Mouse (Mus musculus) MEL (cell line): ENCODE measurements around the gene Maml2. TPM values are rescaled to one million over a fixed set of nuclear protein-coding genes. Genes with fewer than 3 reads are reported as not detected.

Experiments used
- DNase-seq: peaks from one replicate; pipeline ENCODE4 v3.0.0; 2011; ENCODE audit warnings: low read depth, low spot score
- H3K27ac ChIP-seq: 2 replicates; pipeline ENCODE4 v1.5.1; 2012; ENCODE audit warnings: low read depth, mild to moderate bottlenecking, control low read depth, low read length, moderate library complexity; ENCODE audit not compliant: control insufficient read depth
- H3K27me3 ChIP-seq, 2 experiments: fragments of 150-350 bp in 1 of 2; sonication (generic) in 1 of 2; 2 replicates each; pipeline ENCODE4 v1.6.1; 2012; ENCODE audit warnings: low read length in 2 of 2, mild to moderate bottlenecking in 2 of 2, improper control_type of control experiment in 1 of 2, moderate library complexity in 1 of 2; ENCODE audit not compliant: insufficient read depth in 2 of 2, control insufficient read depth in 1 of 2
- H3K36me3 ChIP-seq, 2 experiments: 2 replicates each; pipeline ENCODE4 v1.6.1; 2012 to 2014; ENCODE audit warnings: low read length in 2 of 2, improper control_type of control experiment in 1 of 2, inconsistent platforms in 1 of 2, mild to moderate bottlenecking in 1 of 2; ENCODE audit not compliant: insufficient read depth in 2 of 2, control insufficient read depth in 1 of 2
- H3K4me1 ChIP-seq, 2 experiments: fragments of 150-350 bp in 1 of 2; sonication (generic) in 1 of 2; 2 replicates each; pipeline ENCODE4 v1.6.1; 2012; ENCODE audit warnings: low read length in 2 of 2, improper control_type of control experiment in 1 of 2, mild to moderate bottlenecking in 1 of 2; ENCODE audit not compliant: insufficient read depth in 2 of 2, control insufficient read depth in 1 of 2
- H3K4me3 ChIP-seq, 2 experiments: fragments of 150-350 bp in 1 of 2; sonication (generic) in 1 of 2; 2 replicates each; pipeline ENCODE4 v1.5.1; 2012; ENCODE audit warnings: low read depth in 2 of 2, low read length in 2 of 2, mild to moderate bottlenecking in 2 of 2, moderate library complexity in 2 of 2, control low read depth in 1 of 2, improper control_type of control experiment in 1 of 2; ENCODE audit not compliant: control insufficient read depth in 1 of 2, insufficient read depth in 1 of 2
- H3K79me2 ChIP-seq: 2 replicates; pipeline ENCODE4 v1.6.1; 2012; ENCODE audit warnings: mild to moderate bottlenecking, low read length, moderate library complexity; ENCODE audit not compliant: control insufficient read depth, poor library complexity, insufficient read depth
- H3K9ac ChIP-seq: 2 replicates; pipeline ENCODE4 v1.6.1; 2012; ENCODE audit warnings: low read depth, mild to moderate bottlenecking, control low read depth, low read length, moderate library complexity; ENCODE audit not compliant: control insufficient read depth, poor library complexity, severe bottlenecking
- H3K9me3 ChIP-seq: fragments of 150-350 bp; sonication (generic); replicated peaks from 2 replicates; pipeline ENCODE4 v1.6.1; 2012; ENCODE audit warnings: mild to moderate bottlenecking, low read length, improper control_type of control experiment, moderate library complexity; ENCODE audit not compliant: insufficient read depth
- CTCF ChIP-seq, 3 experiments: IDR thresholded peaks in 2 of 3; conservative IDR thresholded peaks in 1 of 3; 2 replicates each; pipeline ENCODE4 v1.5.1; 2011 to 2012; ENCODE audit warnings: low read length in 3 of 3, low read depth in 2 of 3, mild to moderate bottlenecking in 2 of 3, improper control_type of control experiment in 1 of 3, inconsistent platforms in 1 of 3, mixed read lengths in 1 of 3, moderate library complexity in 1 of 3; ENCODE audit not compliant: control insufficient read depth in 1 of 3, insufficient read depth in 1 of 3, poor library complexity in 1 of 3, severe bottlenecking in 1 of 3
- E2F4 ChIP-seq: IDR thresholded peaks from 2 replicates; pipeline ENCODE4 v1.6.1; 2011; ENCODE audit warnings: low read depth, low read length, improper control_type of control experiment, borderline replicate concordance
- ELF1 ChIP-seq: IDR thresholded peaks from 2 replicates; pipeline ENCODE4 v1.6.1; 2014; ENCODE audit warnings: low read depth, mild to moderate bottlenecking, inconsistent platforms, low read length, improper control_type of control experiment, moderate library complexity
- EP300 ChIP-seq, 2 experiments: IDR thresholded peaks; 2 replicates each; pipeline ENCODE4 v1.6.1; 2011; ENCODE audit warnings: improper control_type of control experiment in 2 of 2, low read length in 2 of 2, low read depth in 1 of 2, mild to moderate bottlenecking in 1 of 2
- GATA1 ChIP-seq: IDR thresholded peaks from 2 replicates; pipeline ENCODE4 v1.6.1; 2011; ENCODE audit warnings: low read depth, low read length, improper control_type of control experiment
- HCFC1 ChIP-seq: IDR thresholded peaks from 2 replicates; pipeline ENCODE4 v1.6.1; 2012; ENCODE audit warnings: low read depth, mild to moderate bottlenecking, inconsistent platforms, low read length, improper control_type of control experiment, moderate library complexity
- MAX ChIP-seq: IDR thresholded peaks from 2 replicates; pipeline ENCODE4 v1.6.1; 2011; ENCODE audit warnings: low read length, improper control_type of control experiment
- MYC ChIP-seq: IDR thresholded peaks from 2 replicates; pipeline ENCODE4 v1.6.1; 2011; ENCODE audit warnings: low read depth, mild to moderate bottlenecking, low read length, improper control_type of control experiment, moderate library complexity
- POLR2A ChIP-seq, 2 experiments: IDR thresholded peaks; 2 replicates each; pipeline ENCODE4 v1.6.1; 2011 to 2012; ENCODE audit warnings: low read length in 2 of 2, mild to moderate bottlenecking in 2 of 2, control low read depth in 1 of 2, improper control_type of control experiment in 1 of 2, low read depth in 1 of 2, moderate library complexity in 1 of 2; ENCODE audit not compliant: control insufficient read depth in 1 of 2, insufficient read depth in 1 of 2, poor library complexity in 1 of 2
- POLR2AphosphoS2 ChIP-seq: IDR thresholded peaks from 2 replicates; pipeline ENCODE4 v1.6.1; 2011; ENCODE audit warnings: low read length, improper control_type of control experiment
- POLR2AphosphoS5 ChIP-seq: IDR thresholded peaks from 2 replicates; pipeline ENCODE4 v1.6.1; 2012; ENCODE audit warnings: low read depth, borderline replicate concordance, mild to moderate bottlenecking, inconsistent platforms, low read length, moderate library complexity, mixed read lengths
- SMC3 ChIP-seq: IDR thresholded peaks from 2 replicates; pipeline ENCODE4 v1.6.1; 2011; ENCODE audit warnings: low read depth, low read length, improper control_type of control experiment
- TAL1 ChIP-seq: IDR thresholded peaks from 2 replicates; pipeline ENCODE4 v1.6.1; 2012; ENCODE audit warnings: mild to moderate bottlenecking, inconsistent platforms, low read length, moderate library complexity, mixed read lengths
- TBP ChIP-seq: IDR thresholded peaks from 2 replicates; pipeline ENCODE4 v1.8.0; 2011; ENCODE audit warnings: low read depth, low read length, improper control_type of control experiment
- USF1 ChIP-seq: IDR thresholded peaks from 2 replicates; pipeline ENCODE4 v1.6.1; 2014; ENCODE audit warnings: low read depth, mild to moderate bottlenecking, inconsistent platforms, low read length, improper control_type of control experiment, moderate library complexity
- ZC3H11A ChIP-seq: IDR thresholded peaks from 2 replicates; pipeline ENCODE4 v1.6.1; 2012; ENCODE audit warnings: low read depth, mild to moderate bottlenecking, inconsistent platforms, low read length, improper control_type of control experiment
- ZKSCAN1 ChIP-seq: IDR thresholded peaks from 2 replicates; pipeline ENCODE4 v1.6.1; 2012; ENCODE audit warnings: low read depth, mild to moderate bottlenecking, inconsistent platforms, low read length, improper control_type of control experiment, moderate library complexity
- ZNF384 ChIP-seq: IDR thresholded peaks from 2 replicates; pipeline ENCODE4 v1.6.1; 2012; ENCODE audit warnings: low read depth, mild to moderate bottlenecking, inconsistent platforms, low read length, improper control_type of control experiment
- polyA plus RNA-seq, 2 experiments: library from polyadenylated mRNA; stranded (reverse) in 1 of 2; unstranded in 1 of 2; fragments of >175 nt in 1 of 2; fragments of >200 nt in 1 of 2; gene quantifications; 2 replicates each; pipeline versions ENCODE4 v1.2.1 to v1.2.4; 2012; ENCODE audit warnings: low replicate concordance in 2 of 2, low read depth in 1 of 2; ENCODE audit not compliant: insufficient read length in 2 of 2, insufficient read depth in 1 of 2, missing spikeins in 1 of 2
- total RNA-seq: library from RNA; depleted of rRNA; stranded (reverse); fragments of 300-350 nt; gene quantifications from 2 replicates; pipeline ENCODE4 v1.2.3, GENCODE M21; 2012

The Maml2 gene
- total and polyA plus RNA-seq, 3 experiments = 0.08 to 0.47 TPM; not detected in 1

DNA sequence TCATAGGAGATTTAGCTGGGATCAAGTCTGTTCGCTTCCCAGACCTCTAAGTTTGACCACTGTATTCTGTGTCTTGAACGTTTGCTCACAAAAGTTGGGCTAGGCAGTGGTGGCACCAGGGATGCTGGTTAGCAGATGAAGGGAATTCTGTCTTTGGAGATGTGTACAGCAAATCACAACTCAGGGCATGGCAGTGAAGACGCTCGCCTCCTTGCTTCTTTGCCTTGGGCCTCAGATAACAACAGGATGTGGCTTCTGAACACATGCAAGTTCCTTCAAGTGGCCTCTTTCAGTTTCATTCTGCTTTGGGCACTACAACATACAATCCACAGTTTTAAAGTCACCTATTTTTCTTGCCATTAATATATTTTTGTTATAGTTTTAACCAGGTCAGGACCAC, 168.6 kb downstream of the Maml2 start:
- H3K9me3 ChIP-seq = no peaks in the 10 kb centered on the region
- H3K79me2 ChIP-seq = no peaks in the 10 kb centered on the region
- H3K36me3 ChIP-seq = no peaks in the 10 kb centered on the region
- H3K4me1 ChIP-seq = no peaks in the 10 kb centered on the region
- DNase-seq = peak; percentile 40
- no peak overlapping the region for H3K27ac ChIP-seq
- H3K4me3 ChIP-seq = no peak overlapping the region
- TF ChIP-seq EP300 (IDR thresholded peaks at IDR 0.05; ENCODE audit: low read depth in 1 of 2, low read length in 2 of 2) (no peak), TBP (peak; percentile 76), ZC3H11A (no peak), GATA1 (peak; percentile 31; the same call in 1 of the 2 replicates)
- TF ChIP-seq, all 39 proteins: peak for 2
- H3K9ac ChIP-seq = no peak overlapping the region
- no peaks in the 10 kb centered on the region for H3K27me3 ChIP-seq

DNA sequence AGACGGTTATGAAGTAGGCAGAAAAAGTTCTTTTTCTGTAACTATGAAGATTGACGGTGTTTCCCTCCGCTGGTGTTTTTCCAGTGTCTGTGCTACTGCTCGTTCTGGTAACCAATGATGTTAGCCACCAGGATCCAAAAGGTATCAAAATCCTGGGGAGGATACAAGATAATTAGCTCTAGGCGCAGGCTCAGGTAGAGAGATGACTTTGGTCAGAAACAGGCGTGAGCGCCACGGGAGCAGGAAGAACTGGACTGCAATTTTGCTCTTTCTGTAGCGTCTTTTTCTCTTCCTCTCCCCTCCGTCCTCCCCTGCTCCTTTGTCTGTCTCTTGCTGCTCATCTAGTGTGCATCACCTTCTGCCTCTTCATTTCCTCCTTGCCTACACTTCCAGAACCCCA, 169.1 kb downstream of the Maml2 start:
- Histone ChIP-seq H3K4me3 (no peak overlapping the region), H3K27me3 (no peaks in the 10 kb centered on the region), H3K27ac (no peak overlapping the region)
- DNase-seq = no peak
- TF ChIP-seq MAX = no peak
- TF ChIP-seq MYC = no peak
- no peak for TF ChIP-seq ZKSCAN1
- no peak for TF ChIP-seq ELF1
- no peak for TF ChIP-seq E2F4
- no peak for TF ChIP-seq HCFC1
- no peak for TF ChIP-seq POLR2A (IDR thresholded peaks at IDR 0.05; ENCODE audit: control insufficient read depth in 1 of 2, insufficient read depth in 1 of 2, low read depth in 1 of 2, low read length in 2 of 2, poor library complexity in 1 of 2)
- TF ChIP-seq SMC3 = no peak
- TF ChIP-seq, all 39 proteins: peak for 0
- Histone ChIP-seq H3K9ac (no peak overlapping the region), H3K4me1 (no peaks in the 10 kb centered on the region), H3K79me2 (no peaks in the 10 kb centered on the region), H3K36me3 (no peaks in the 10 kb centered on the region), H3K9me3 (no peaks in the 10 kb centered on the region)

GRCm38 (mm10) chr9:13467745-13468144, 170.0 kb downstream of the Maml2 start:
- H3K79me2 ChIP-seq = no peaks in the 10 kb centered on the region
- DNase-seq = no peak
- TF ChIP-seq POLR2AphosphoS2 (no peak), TAL1 (no peak), ELF1 (no peak), MYC (no peak), USF1 (no peak), CTCF (IDR thresholded peaks at IDR 0.05 in 2 of 3, conservative IDR thresholded peaks at IDR 0.05 in 1 of 3; ENCODE audit: control insufficient read depth in 1 of 3, insufficient read depth in 1 of 3, low read depth in 2 of 3, low read length in 3 of 3, poor library complexity in 1 of 3, severe bottlenecking in 1 of 3) (no peak), POLR2AphosphoS5 (no peak), ZNF384 (no peak), HCFC1 (no peak)
- no peaks in the 10 kb centered on the region for H3K4me1 ChIP-seq
- no peaks in the 10 kb centered on the region for H3K36me3 ChIP-seq
- H3K4me3 ChIP-seq = no peak overlapping the region
- H3K27me3 ChIP-seq = no peaks in the 10 kb centered on the region
- H3K9ac ChIP-seq = no peak overlapping the region
- no peaks in the 10 kb centered on the region for H3K9me3 ChIP-seq
- no peak overlapping the region for H3K27ac ChIP-seq
